Mouse (Mus musculus): ENCODE results near the gene Sema3d.

Sema3d gene

GRCm38 (mm10) chr5:12637763-12638468 lies 254.7 kb downstream of the Sema3d start:
- no peak for DNase-seq (ENCODE audit: low read depth)
